25 mouse cellular contexts compared by ENCODE assay signal in genomic region chr1:39846031-39846550, GRCm38 (mm10). TPM values are rescaled to one million over a fixed set of nuclear protein-coding genes. Genes with fewer than 3 reads are reported as not detected.
DNase-seq lines count a peak whose midpoint lies in the region; ATAC-seq and TF ChIP-seq lines count a peak whose summit lies in the region.
"Had no signal": no experiment of that assay in that cellular context is flagged by ENCODE, and none has a peak within 500 bp of the region (broad histone marks: within the 10 kb centered on the region; RNA-seq: fewer than 3 reads in every experiment).

No protein-coding gene starts in this region.

- H3K36me3 ChIP-seq in liver, postnatal 0 days (replicated peaks; ENCODE audit: insufficient read depth, low read length) = no peaks in the 10 kb centered on the region
- H3K36me3 ChIP-seq in embryonic facial prominence, embryonic 14.5 days (ENCODE audit: control insufficient read depth, insufficient read depth, low read length) = no peaks in the 10 kb centered on the region
- no peaks in the 10 kb centered on the region for H3K36me3 ChIP-seq in heart, postnatal 0 days (replicated peaks; ENCODE audit: control insufficient read depth, insufficient read depth, low read length)
- no peaks in the 10 kb centered on the region for H3K36me3 ChIP-seq in thymus, adult 2 months (ENCODE audit: control insufficient read depth, insufficient read depth, low read length)
- H3K36me3 ChIP-seq: limb, embryonic 12.5 days; midbrain, embryonic 12.5 days; stomach, embryonic 15.5 days had no signal

- H3K9me3 ChIP-seq in liver, postnatal 0 days (ENCODE audit: low read length) = no peaks in the 10 kb centered on the region
- H3K9me3 ChIP-seq in embryonic facial prominence, embryonic 14.5 days (ENCODE audit: control insufficient read depth, low read length) = no peaks in the 10 kb centered on the region
- no peaks in the 10 kb centered on the region for H3K9me3 ChIP-seq in heart, postnatal 0 days (replicated peaks; ENCODE audit: control insufficient read depth, low read length)
- H3K9me3 ChIP-seq: forebrain, embryonic 13.5 days; limb, embryonic 12.5 days; midbrain, embryonic 12.5 days; stomach, embryonic 15.5 days had no signal

- peak; percentile 15 to 19 for DNase-seq in heart, adult 9 months (ENCODE audit: low spot score in 2 of 2)
- DNase-seq in heart, adult 8-10 months (ENCODE audit: low spot score) = no peak
- DNase-seq in liver, postnatal 0 days = no peak
- no peak for DNase-seq in liver
- peak; percentile 43 for DNase-seq in embryonic facial prominence, embryonic 14.5 days (ENCODE audit: low spot score)
- no peak for DNase-seq in heart, postnatal 0 days (ENCODE audit: low spot score)
- DNase-seq in cerebellum, adult 2 months = no peak
- no peak for DNase-seq in thymus, adult 2 months
- DNase-seq: adrenal gland, postnatal 14 days; B cell, adult 2 months; cerebellum, adult 18-20 months; gastrocnemius, postnatal 14 days; lung, adult 2 months; spleen, adult 18-20 months; thymus, postnatal 14 days had no signal

- no peak overlapping the region for H3K27ac ChIP-seq in liver, postnatal 0 days (ENCODE audit: low read depth)
- 0 out of 2 replicates have a peak overlapping the region, but pooled peaks have one; percentile 34 for H3K27ac ChIP-seq in embryonic facial prominence, embryonic 14.5 days (replicated peaks; ENCODE audit: low read depth, low read length)
- H3K27ac ChIP-seq in heart, postnatal 0 days (ENCODE audit: low read depth) = peak overlapping the region; percentile 62
- H3K27ac ChIP-seq in cerebellum, adult 2 months (ENCODE audit: insufficient read depth, low read length) = no peak overlapping the region
- H3K27ac ChIP-seq in thymus, adult 2 months (ENCODE audit: control insufficient read depth, insufficient read depth, low read length) = no peak overlapping the region
- H3K27ac ChIP-seq: forebrain, embryonic 13.5 days; layer of hippocampus, adult 2 months; limb, embryonic 12.5 days; macrophage; midbrain, embryonic 12.5 days; stomach, embryonic 15.5 days had no signal

- H3K27me3 ChIP-seq in liver, postnatal 0 days (ENCODE audit: insufficient read depth, low read length) = no peaks in the 10 kb centered on the region
- H3K27me3 ChIP-seq in embryonic facial prominence, embryonic 14.5 days (replicated peaks; ENCODE audit: control insufficient read depth, insufficient read depth, low read length) = no peaks in the 10 kb centered on the region
- no peaks in the 10 kb centered on the region for H3K27me3 ChIP-seq in heart, postnatal 0 days (ENCODE audit: control insufficient read depth, insufficient read depth, low read length)
- no peaks in the 10 kb centered on the region for H3K27me3 ChIP-seq in cerebellum, adult 2 months (ENCODE audit: control insufficient read depth, insufficient read depth, low read length)
- H3K27me3 ChIP-seq in thymus, adult 2 months (ENCODE audit: control insufficient read depth, insufficient read depth, low read length) = no peaks in the 10 kb centered on the region
- H3K27me3 ChIP-seq: forebrain, embryonic 13.5 days; limb, embryonic 12.5 days; midbrain, embryonic 12.5 days; stomach, embryonic 15.5 days had no signal

- 50% methylated on average over 4 of the region's 4 CpGs for WGBS in liver, postnatal 0 days (ENCODE audit: insufficient replicate concordance)
- 62% methylated on average over 4 of the region's 4 CpGs for WGBS in embryonic facial prominence, embryonic 14.5 days
- WGBS in heart, postnatal 0 days = 48% methylated on average over 4 of the region's 4 CpGs
- WGBS in cerebellum, adult 2 months = 79% methylated on average over 4 of the region's 4 CpGs
- WGBS in thymus, adult 2 months = 92% methylated on average over 4 of the region's 4 CpGs

- TF ChIP-seq EP300 in liver, postnatal 0 days (IDR thresholded peaks at IDR 0.05; ENCODE audit: low read depth) = no peak
- TF ChIP-seq EP300 in heart, postnatal 0 days (IDR thresholded peaks at IDR 0.05; ENCODE audit: low read depth) = 0 out of 2 replicates have a peak, but pooled peaks have one; percentile 2

- no peak overlapping the region for H3K4me3 ChIP-seq in liver, postnatal 0 days (ENCODE audit: low read depth, low read length)
- no peak overlapping the region for H3K4me3 ChIP-seq in embryonic facial prominence, embryonic 14.5 days (ENCODE audit: low read depth, low read length)
- no peak overlapping the region for H3K4me3 ChIP-seq in heart, postnatal 0 days (ENCODE audit: low read depth, low read length)
- no peak overlapping the region for H3K4me3 ChIP-seq in cerebellum, adult 2 months (replicated peaks; ENCODE audit: insufficient read depth, low read depth, low read length)
- H3K4me3 ChIP-seq in thymus, adult 2 months (ENCODE audit: control insufficient read depth, insufficient read depth, low read length) = no peak overlapping the region
- H3K4me3 ChIP-seq: forebrain, embryonic 13.5 days; layer of hippocampus, adult 2 months; limb, embryonic 12.5 days; midbrain, embryonic 12.5 days; stomach, embryonic 15.5 days had no signal

- H3K9ac ChIP-seq in liver, postnatal 0 days (replicated peaks) = no peak overlapping the region
- no peak overlapping the region for H3K9ac ChIP-seq in embryonic facial prominence, embryonic 14.5 days (ENCODE audit: low read depth, low read length)
- H3K9ac ChIP-seq in heart, postnatal 0 days (replicated peaks; ENCODE audit: low read depth, low read length) = no peak overlapping the region
- H3K9ac ChIP-seq: forebrain, embryonic 13.5 days; limb, embryonic 12.5 days; midbrain, embryonic 12.5 days; stomach, embryonic 15.5 days had no signal

- ATAC-seq in liver, postnatal 0 days = peak; percentile 35; the same call in 1 of the 2 replicates
- ATAC-seq in embryonic facial prominence, embryonic 14.5 days (ENCODE audit: low read depth) = no peak
- 0 out of 2 replicates have a peak, but pooled peaks have one; percentile 27 for ATAC-seq in heart, postnatal 0 days (ENCODE audit: insufficient read depth, low read depth)
- ATAC-seq: forebrain, embryonic 13.5 days; hindbrain, embryonic 16.5 days; intestine, postnatal 0 days had no signal

- no peak for TF ChIP-seq CTCF in liver, postnatal 0 days (IDR thresholded peaks at IDR 0.05; ENCODE audit: low read depth)
- TF ChIP-seq CTCF in heart, postnatal 0 days (IDR thresholded peaks at IDR 0.05; ENCODE audit: low read depth) = no peak
- no peak for TF ChIP-seq CTCF in cerebellum, adult 2 months (IDR thresholded peaks at IDR 0.05; ENCODE audit: borderline replicate concordance, insufficient read depth, low read depth, low read length)
- TF ChIP-seq CTCF in thymus, adult 2 months (IDR thresholded peaks at IDR 0.05; ENCODE audit: borderline replicate concordance, control insufficient read depth, extremely low read depth, insufficient read depth, low read length, poor library complexity) = no peak

- no peak for TF ChIP-seq POLR2A in cerebellum, adult 2 months (IDR thresholded peaks at IDR 0.05; ENCODE audit: borderline replicate concordance, insufficient read depth, low read length)
- no peak for TF ChIP-seq POLR2A in thymus, adult 2 months (IDR thresholded peaks at IDR 0.05; ENCODE audit: control insufficient read depth, extremely low read depth, insufficient read depth, low read length, poor library complexity)

- peaks cover 12% of the 10 kb centered on the region for H3K4me1 ChIP-seq in liver, postnatal 0 days (ENCODE audit: insufficient read depth)
- 0 out of 2 replicates have a peak, but pooled peaks cover 5% of the 10 kb centered on the region for H3K4me1 ChIP-seq in embryonic facial prominence, embryonic 14.5 days (ENCODE audit: control insufficient read depth, insufficient read depth, low read length)
- H3K4me1 ChIP-seq in heart, postnatal 0 days (ENCODE audit: control insufficient read depth, insufficient read depth) = peaks cover 26% of the 10 kb centered on the region; the same call in 1 of the 2 replicates
- no peaks in the 10 kb centered on the region for H3K4me1 ChIP-seq in cerebellum, adult 2 months (ENCODE audit: control insufficient read depth, insufficient read depth, low read length)
- peaks cover 24% of the 10 kb centered on the region for H3K4me1 ChIP-seq in thymus, adult 2 months (replicated peaks; ENCODE audit: control insufficient read depth, insufficient read depth, low read length)
- H3K4me1 ChIP-seq: forebrain, embryonic 13.5 days; midbrain, embryonic 12.5 days; stomach, embryonic 15.5 days had no signal

- H3K4me2 ChIP-seq in liver, postnatal 0 days (ENCODE audit: low read depth, low read length) = no peak overlapping the region
- H3K4me2 ChIP-seq in embryonic facial prominence, embryonic 14.5 days (ENCODE audit: low read depth, low read length) = no peak overlapping the region
- no peak overlapping the region for H3K4me2 ChIP-seq in heart, postnatal 0 days (ENCODE audit: low read depth, low read length)
- H3K4me2 ChIP-seq: forebrain, embryonic 13.5 days; limb, embryonic 12.5 days; midbrain, embryonic 12.5 days; stomach, embryonic 15.5 days had no signal

RNA-seq across cellular contexts. Expression of gene Gm3646, which starts 41.0 kb away (rescaled TPM):
- 10 to 100 TPM in 2 of 4 experiments, 1 to 10 TPM in 2; 7.6 to 12.8 (median 10.7) TPM for total RNA-seq in heart, adult 8-10 months (2022)
- polyA plus RNA-seq in liver, postnatal 0 days (2015; fragmentation: Nextera tagmentation; extraction: Ambion mirVana) = not detected in 2 replicates
- polyA plus RNA-seq in embryonic facial prominence, embryonic 14.5 days (2014; fragmentation: Nextera tagmentation; extraction: Ambion mirVana) = 0.61 TPM in 1 of 2 replicates, not detected in the other
- total RNA-seq in heart, postnatal 0 days (2014; rRNA removed; ENCODE audit: low replicate concordance) = 3.4 and 3.7 TPM in 2 replicates
- 13.8 and 17.4 TPM in 2 replicates for polyA plus RNA-seq in heart, postnatal 0 days (2015; fragmentation: Nextera tagmentation; extraction: Ambion mirVana)
- polyA plus RNA-seq in cerebellum, adult 2 months (2012; rRNA removed) = not detected in 2 replicates
- not detected in 2 replicates for polyA plus RNA-seq in thymus, adult 2 months (2012; rRNA removed)
- total RNA-seq: adrenal gland, postnatal 14 days; layer of hippocampus, adult 2 months; left cerebral cortex, adult 8-10 months; neutrophil, adult 5-6 weeks had no signal
- polyA plus RNA-seq: forebrain, embryonic 13.5 days; hindbrain, embryonic 16.5 days; intestine, postnatal 0 days; limb, embryonic 12.5 days; lung, adult 2 months; macrophage; midbrain, embryonic 12.5 days had no signal

RNA-seq across cellular contexts. Expression of gene Map4k4, which starts 54.6 kb away (rescaled TPM):
- total RNA-seq in heart, adult 8-10 months (2022) = 100 to 1,000 TPM in 3 of 4 experiments, 10 to 100 TPM in 1; 98.5 to 135 (median 109) TPM
- 4.0 and 4.2 TPM in 2 replicates for polyA plus RNA-seq in liver, postnatal 0 days (2015; fragmentation: Nextera tagmentation; extraction: Ambion mirVana)
- 27.8 and 32.4 TPM in 2 replicates for polyA plus RNA-seq in embryonic facial prominence, embryonic 14.5 days (2014; fragmentation: Nextera tagmentation; extraction: Ambion mirVana)
- total RNA-seq in heart, postnatal 0 days (2014; rRNA removed; ENCODE audit: low replicate concordance) = 106 and 129 TPM in 2 replicates
- polyA plus RNA-seq in heart, postnatal 0 days (2015; fragmentation: Nextera tagmentation; extraction: Ambion mirVana) = 17.0 and 17.4 TPM in 2 replicates
- 166 and 168 TPM in 2 replicates for polyA plus RNA-seq in cerebellum, adult 2 months (2012; rRNA removed)
- 164 and 167 TPM in 2 replicates for polyA plus RNA-seq in thymus, adult 2 months (2012; rRNA removed)

Comparison
In these comparisons a context has a peak if more than half of its experiments do, and no peak if none do; other contexts are left out.
1. DNase-seq: peak in heart, adult 9 months (2 of 2) and embryonic facial prominence, embryonic 14.5 days (single experiment); none in heart, adult 8-10 months (single experiment), liver, postnatal 0 days (single experiment), liver (single experiment), heart, postnatal 0 days (single experiment), cerebellum, adult 2 months (0 of 2) and thymus, adult 2 months (single experiment).
2. H3K27ac ChIP-seq: peak in embryonic facial prominence, embryonic 14.5 days (single experiment) and heart, postnatal 0 days (single experiment); none in liver, postnatal 0 days (single experiment), cerebellum, adult 2 months (single experiment) and thymus, adult 2 months (single experiment).